Mouse (Mus musculus): ENCODE data around the gene Pgpep1l.

Pgpep1l gene

DNA sequence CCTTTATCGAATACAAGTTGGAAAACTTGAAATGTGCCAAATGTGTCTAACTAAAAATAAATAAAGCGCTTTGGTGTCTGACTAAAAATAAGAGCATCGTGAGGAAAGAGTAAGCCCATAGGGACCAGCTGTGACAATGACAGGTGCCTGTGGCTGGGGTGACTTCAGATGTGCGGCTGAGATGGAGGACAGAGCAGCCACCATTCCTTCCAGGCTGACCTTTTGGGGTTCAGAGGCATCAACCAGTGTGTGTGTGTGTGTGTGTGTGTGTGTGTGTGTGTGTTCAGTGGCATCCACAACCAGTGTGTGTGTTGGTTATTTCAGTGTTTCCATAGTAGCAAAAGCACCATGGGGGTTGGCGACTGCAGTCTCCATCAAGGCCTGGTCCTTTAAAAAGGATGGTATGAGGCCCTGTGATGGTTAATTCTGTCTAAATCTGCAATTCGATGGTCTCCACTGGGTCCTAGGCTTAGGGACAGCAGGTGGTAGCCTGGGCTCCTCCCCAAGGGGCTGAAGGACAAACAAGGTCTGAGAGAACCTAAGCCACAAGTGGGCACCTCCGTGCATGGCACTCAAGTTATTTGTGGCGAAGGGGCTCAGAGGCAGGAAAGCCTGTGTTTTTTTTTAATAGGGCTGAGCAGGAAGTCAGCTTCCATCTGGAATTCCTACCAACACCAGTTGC is 546 bp downstream of the Pgpep1l start:
- no peak for ATAC-seq (ENCODE audit: insufficient number of reproducible peaks, low FRiP score, low TSS enrichment)

DNA sequence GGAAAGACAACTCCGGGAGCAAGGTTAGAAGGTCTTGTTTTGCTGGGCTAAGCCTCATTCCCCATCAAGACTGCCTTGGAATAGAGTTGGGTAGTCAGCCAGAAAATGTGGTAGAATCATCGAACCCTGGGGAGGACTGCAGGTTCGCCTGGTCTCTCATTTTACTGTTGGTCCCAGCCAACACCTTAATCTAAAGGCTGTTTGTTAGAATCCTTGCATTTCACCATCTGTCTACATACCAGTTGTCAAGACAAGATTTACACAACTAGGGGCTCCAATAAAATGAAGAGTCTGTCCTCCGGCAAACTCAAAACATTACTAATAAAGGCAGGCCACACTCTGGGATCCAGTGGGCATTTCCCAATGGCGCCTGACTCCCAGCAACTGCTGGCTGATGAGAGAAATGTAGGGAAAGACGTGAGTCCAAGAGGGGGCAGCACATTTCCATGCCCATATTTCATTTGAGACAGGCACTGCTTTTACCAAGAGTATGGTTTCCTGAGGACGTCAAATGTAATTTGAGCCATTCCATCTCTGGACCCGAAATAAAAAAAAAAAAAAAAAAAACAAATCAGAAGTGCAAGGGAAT is 1.3 kb downstream of the Pgpep1l start:
- no peak for ATAC-seq (ENCODE audit: insufficient number of reproducible peaks, low FRiP score, low TSS enrichment)

DNA sequence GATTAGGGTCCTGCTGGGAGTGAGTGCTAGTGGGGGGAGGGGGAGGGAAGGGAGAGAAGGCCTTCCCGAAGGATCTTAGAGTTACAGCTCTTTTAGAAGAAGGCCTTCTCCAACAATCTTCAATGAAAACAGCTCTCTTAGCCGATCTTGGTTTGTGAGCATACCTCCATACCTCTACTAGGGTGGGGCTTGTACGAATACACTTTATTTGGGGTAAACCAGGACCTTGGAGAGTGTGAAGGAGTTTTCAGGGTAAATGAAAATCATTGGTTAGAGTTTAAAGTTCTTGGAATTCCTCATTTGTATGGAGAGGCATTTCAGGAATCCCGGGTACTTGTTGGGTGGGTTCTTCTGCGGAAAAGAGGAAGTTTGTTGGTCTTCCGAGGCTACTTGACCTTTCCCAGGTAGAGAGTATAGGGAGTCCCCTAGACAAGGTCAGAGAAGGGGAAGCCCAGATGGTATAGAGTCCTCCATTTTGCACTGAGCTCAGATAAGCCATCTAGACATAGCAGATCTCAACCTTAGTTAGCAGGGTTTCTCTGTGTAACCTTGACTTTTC is 4.4 kb downstream of the Pgpep1l start:
- ATAC-seq (ENCODE audit: insufficient number of reproducible peaks, low FRiP score, low TSS enrichment) = no peak

DNA sequence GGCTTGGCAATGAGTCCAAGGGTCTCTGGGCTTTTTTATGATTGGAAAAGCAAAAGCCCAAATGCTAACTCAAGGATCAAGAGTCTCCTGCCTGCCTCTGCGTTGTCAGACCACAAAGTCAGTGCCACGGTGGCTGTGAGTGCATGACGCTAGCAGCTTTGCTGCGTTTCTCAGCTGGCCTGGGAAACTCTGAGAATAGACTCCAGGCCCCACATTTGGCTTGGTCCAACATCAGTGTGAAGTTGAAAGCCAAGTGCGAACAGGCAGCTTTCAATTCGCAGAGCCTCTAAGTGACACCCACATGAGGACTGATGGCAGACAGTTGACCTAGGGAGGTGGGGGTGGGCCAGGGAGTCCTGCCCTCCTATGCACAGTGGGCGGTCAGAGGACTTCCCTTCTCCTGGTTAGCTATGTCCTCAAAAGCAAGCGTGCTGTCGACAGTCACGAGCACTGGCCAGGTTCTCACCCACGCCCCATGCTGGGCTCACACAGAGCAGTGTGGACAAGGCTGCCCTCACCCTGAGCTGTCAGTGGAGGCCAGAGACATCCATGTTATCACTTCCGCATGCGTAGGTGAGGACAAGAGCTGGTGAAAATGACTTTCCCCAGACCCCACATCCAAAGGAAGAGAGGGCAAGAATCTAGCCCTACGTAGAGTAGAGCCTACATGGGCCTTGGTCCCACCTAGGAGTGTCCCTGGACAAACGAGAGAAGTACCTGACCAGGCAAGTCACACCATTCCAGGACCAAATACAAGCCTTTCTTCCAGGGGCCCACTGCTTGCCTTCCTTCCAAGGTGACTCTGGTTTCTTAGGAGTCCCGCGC is 5.5 kb downstream of the Pgpep1l start:
- no peak for ATAC-seq (ENCODE audit: insufficient number of reproducible peaks, low FRiP score, low TSS enrichment)

DNA sequence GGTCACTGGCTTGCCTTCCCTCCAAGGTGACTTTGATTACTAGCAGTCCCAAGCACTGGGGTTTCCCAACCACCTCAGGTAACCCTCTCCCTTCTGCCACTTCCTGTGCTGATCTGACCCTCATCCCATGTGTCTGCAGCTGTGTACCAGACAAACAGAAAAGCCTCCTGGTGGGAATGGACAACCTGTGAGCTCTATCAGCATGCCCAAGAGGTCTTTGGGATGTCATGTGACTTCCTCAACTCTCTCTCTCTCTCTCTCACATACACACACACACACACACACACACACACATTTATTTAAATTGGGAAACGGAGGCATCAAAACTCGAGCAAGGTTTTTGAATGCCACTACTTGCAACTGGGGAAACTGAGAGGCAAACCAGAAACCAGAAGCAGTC is 6.3 kb downstream of the Pgpep1l start:
- ATAC-seq (ENCODE audit: insufficient number of reproducible peaks, low FRiP score, low TSS enrichment) = no peak

DNA sequence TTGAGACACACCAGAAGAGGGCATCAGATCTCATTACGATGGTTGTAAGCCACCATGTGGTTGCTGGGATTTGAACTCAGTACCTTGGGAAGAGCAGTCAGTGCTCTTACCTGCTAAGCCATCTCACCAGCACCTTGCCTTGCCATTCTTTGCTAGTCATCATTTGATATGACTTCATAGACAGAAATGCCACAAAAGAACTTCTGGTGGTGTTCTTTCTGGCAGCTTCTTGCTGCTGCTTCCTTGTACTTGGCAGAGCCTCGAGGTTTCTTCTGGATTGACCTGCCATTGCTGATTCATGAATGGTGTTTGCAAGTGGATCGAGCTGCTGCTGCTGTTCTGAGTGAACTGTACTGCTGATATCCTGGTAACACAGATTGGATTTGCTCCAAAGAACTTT is 13.1 kb downstream of the Pgpep1l start:
- ATAC-seq (ENCODE audit: insufficient number of reproducible peaks, low FRiP score, low TSS enrichment) = no peak

DNA sequence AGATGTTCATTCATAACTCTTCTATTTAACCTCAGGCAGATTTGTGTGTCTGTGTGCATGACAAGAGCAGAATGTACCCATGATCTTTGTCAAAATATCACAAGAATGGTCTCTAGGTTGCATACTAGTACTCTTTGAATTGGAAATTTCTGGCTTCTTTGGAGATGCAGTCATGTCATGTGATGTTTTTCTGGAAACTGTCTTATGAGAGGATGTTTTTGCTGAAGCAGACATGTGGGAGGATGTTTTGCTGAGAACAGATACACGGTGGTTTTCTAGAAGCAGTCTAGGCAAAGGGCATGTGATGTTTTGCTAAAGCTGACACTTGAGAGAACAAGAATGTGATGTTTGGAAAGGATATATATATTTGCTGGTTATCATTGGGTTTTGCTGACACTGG is 13.6 kb downstream of the Pgpep1l start:
- no peak for ATAC-seq (ENCODE audit: insufficient number of reproducible peaks, low FRiP score, low TSS enrichment)

DNA sequence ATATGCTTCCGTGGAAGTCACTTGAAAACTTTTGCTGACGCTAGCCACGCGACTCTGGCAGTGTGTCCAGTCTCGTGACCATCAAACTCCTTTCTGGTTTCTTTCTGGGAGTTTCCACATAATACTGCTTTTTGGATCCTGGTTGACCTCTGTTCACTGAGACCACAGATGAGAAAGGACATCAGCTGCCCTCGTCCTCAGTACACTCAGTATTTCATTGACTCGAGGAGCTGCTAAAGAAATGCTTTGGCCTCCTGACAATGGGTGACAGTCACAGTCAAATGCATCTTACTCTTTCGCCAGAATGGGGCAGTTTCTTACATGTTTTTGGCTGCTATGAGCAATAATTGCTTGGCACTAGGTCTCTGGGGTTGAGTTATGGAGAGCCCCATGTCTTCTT is 17.8 kb downstream of the Pgpep1l start:
- no peak for ATAC-seq (ENCODE audit: insufficient number of reproducible peaks, low FRiP score, low TSS enrichment)

DNA sequence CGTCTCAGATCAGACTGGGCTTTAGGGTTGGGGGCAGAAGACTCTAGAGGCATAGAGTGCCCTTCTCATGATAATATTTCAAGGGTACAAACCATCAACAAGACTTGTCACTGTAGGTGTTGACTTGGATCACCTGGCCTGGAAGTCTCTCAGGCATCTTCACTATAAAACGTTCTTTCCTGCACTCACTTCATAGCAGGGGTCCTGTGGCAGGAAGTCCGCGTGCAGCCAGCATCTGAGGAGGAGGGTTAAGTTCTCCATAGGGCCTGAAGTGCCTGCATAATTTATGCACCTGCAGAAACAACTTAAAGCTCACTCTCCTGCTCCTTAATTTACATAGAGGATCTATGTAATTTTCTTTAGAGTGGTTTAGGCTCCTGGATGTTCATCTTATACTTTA is 18.4 kb downstream of the Pgpep1l start:
- no peak for ATAC-seq (ENCODE audit: insufficient number of reproducible peaks, low FRiP score, low TSS enrichment)

DNA sequence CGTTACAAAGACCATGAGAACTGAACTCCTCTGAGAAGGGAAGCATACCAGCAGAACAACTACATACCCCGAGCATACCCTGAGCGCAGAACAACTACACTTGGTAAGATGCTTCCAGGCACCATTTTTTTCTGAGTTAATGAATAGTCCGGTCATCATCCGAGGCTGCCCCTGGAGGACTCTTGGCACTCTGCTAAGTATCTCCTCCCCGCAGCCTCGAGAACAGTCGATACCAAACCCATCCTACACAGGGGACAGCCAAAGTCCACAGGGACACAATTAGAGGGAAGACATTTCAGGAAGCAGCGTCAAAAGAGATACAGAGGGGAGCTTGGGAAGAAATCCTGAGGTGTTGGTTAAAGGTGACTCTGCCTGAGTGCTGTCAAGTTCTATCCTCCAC is 22.8 kb downstream of the Pgpep1l start:
- ATAC-seq (ENCODE audit: insufficient number of reproducible peaks, low FRiP score, low TSS enrichment) = no peak

DNA sequence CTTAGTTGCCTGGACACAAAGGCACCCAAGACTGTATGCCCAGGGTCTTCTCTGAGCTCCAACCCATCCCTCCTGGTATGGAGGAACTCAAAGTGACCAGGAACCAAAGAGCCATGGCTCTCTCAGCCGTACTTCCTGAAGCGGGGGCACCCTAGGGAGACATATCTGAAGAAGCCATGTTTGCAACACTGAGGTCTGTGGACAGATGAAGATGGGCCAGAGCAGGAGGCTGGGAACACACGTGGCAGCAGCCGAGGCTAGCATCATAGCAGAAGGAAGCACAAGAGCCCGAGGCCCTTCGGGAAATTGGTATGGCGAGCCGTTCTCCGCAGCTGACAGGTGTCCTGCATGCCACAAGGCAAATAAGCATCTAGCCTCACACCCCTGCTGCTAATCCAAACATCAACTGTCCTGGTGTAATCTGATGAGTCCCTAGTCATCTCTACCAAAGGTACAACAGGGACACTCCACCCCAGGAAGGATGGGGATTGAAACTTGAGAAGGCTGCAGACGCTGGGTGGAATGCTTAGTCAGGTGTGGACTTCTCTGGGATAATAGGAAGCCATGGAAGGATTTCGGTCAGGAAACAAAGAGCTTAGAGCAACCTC is 24.7 kb downstream of the Pgpep1l start:
- ATAC-seq (ENCODE audit: insufficient number of reproducible peaks, low FRiP score, low TSS enrichment) = no peak

DNA sequence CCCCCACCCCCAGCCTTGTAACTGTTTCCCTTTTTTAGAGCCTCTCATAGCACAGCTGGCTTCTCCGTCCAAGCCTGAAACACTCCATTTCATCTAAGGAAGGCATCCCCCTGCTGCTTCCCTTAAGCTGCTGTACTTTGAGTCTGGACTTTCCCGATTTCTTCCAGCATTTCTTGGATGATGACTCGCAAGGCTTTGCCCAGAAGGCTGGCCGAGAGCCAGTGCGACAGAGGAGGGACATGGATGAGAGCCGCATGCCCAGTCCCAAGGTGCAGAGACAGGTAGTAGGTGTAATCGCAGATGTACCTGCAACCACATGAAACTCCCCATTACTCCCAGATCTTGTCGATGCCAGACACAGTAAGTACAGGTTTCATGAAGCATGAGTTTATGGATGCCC is 27.2 kb downstream of the Pgpep1l start:
- ATAC-seq (ENCODE audit: insufficient number of reproducible peaks, low FRiP score, low TSS enrichment) = no peak

DNA sequence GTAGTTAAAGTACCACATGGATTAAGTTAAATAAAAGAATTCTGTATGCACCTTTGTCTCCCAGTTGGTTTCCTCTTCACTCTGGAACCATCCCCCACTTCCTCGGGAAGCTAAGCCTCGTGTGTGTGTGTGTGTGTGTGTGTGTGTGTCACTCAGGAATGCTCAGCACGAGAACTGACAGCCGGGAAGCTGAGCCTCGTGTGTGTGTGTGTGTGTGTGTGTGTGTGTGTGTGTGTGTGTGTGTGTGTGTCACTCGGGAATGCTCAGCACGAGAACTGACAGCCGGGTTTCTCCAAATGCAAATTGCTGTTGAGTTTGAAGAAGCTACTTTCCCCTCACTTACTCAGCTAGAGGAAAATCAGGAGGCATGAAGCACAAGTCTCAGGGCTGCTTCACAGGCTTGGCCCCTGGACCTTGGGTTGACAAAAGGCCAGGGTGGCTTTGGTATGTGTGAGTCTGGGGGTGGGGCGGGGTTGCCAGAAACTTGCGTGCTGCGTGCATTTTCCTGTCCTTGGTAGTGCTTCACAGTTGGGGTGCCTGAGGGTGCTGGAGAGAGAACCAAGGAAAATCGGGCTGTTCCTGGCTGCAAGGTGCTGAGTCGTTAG is 30.3 kb downstream of the Pgpep1l start:
- ATAC-seq (ENCODE audit: insufficient number of reproducible peaks, low FRiP score, low TSS enrichment) = no peak

DNA sequence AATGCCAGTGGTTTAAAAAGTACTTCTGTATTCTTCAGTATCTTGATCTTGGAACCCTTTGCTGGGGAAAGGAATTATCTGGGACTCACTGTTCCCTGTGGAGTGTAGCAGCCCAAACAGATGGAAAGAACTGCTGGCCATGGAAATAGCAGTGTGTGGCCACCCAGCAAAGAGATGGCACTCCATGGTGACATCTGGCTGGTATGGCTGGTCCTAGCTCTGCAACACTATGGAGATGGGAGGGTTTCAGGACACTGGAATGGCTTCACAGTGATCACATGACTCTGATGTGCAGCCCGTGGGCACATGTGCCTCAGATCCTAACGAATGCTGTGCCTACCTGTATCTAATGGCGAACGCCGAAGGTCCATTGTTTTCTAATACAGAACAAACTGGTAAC is 31.5 kb downstream of the Pgpep1l start:
- ATAC-seq (ENCODE audit: insufficient number of reproducible peaks, low FRiP score, low TSS enrichment) = no peak

DNA sequence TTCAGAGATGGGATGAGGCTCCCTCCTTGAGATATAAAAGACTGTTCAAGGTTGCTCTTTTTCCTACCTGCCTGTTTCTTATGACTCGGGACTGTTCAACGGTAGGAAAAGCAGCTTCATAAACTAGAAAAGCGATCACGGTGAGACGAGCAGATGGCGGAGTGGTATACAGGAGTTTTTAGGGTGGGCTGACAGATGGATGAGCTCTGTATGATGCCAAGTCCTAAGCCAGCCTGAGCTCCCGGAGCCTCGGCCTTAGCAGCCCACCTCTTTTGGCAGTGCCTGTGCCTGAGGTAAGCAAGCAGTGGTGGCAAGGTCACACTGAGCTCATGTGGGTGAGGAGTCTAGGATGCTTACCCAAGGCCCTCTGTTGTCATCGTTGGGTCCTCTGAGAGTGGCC is 33.2 kb downstream of the Pgpep1l start:
- ATAC-seq (ENCODE audit: insufficient number of reproducible peaks, low FRiP score, low TSS enrichment) = no peak

DNA sequence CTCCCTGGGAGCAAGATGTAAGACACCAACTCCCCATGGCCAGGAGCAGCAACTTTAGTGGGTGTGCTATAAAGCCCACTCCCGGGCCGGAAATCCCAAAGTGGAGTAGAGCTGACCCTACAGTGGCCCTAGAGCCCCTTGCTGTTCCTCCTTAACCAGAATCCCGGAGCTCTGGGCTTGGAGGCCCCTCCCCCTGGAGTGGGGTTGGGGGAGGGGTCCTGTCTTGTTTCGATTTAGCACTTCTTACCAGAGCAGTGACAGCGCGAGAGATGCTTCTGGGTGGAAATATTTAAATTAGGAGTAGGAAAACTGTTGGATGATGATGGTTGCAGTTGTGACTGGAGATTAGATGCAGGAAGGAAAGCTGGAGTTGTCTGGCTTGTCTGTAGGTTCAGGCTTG is 35.5 kb downstream of the Pgpep1l start:
- ATAC-seq (ENCODE audit: insufficient number of reproducible peaks, low FRiP score, low TSS enrichment) = no peak

DNA sequence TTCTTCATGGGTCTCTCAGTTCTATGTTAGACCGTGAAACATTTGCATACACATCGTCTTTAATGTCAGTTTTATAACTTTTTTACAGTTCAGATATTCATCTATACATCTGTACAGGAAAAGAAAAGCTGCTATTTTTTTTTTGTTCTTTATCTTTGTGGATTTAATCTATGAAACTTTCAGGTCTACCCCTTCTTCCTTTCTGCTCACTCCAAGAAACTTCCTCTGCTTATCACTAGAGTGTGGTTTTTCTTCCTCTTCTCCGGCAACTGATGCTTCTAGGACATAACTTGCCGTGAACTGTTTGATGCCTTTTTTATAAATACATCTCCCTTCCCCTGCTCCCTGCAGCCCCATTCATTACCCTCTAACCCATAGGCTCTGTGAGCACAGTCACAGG is 36.4 kb downstream of the Pgpep1l start:
- ATAC-seq (ENCODE audit: insufficient number of reproducible peaks, low FRiP score, low TSS enrichment) = no peak

DNA sequence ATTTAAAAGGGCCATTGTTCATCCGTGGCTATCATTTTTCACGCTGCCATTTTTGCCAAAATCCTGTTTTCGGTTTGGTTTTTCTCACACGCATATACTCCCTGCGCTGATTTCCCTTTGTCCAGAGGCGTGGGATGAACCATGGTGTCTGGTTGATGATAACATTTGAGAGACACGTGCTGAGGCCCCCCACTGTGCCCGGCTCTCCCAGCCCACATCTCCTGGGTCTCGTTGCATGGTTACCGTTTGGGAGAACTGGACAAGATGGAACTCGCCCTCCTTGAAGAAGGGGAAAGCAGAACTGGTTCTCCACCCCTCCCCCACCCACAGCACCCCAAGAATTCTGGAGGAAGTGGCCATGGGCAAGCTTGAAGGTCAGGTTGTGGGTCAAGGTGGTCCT is 37.0 kb downstream of the Pgpep1l start:
- ATAC-seq (ENCODE audit: insufficient number of reproducible peaks, low FRiP score, low TSS enrichment) = no peak

DNA sequence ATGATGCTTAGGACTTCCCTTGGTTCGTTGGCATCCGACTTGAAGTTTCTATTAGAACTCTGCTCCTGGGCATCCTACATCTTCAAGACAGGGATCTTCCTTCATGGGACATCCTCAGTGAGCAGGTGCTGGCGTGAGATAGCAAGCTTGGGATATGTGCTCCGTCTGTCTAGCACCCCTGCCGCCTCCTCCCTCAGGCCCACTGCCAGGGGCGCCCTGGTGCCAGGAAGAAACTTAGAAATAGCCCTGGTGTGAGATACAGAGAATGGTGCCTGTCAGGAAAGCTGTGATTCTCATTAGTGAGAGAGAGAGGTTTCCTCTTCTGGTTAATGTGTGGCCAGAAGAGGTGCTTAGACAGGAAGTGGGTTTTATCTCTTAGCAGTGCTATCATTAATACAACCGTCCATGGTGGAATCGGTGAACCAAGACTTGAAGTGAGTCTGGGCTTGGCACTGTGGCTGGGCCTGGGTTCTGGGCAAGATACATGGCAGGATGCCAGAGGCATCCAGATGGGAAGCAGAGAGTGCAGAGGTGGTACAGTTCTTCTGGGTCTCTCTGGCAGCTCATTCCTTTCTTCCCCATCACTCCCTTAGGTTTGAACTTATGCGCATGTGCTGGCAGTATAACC is 38.5 kb downstream of the Pgpep1l start:
- ATAC-seq (ENCODE audit: insufficient number of reproducible peaks, low FRiP score, low TSS enrichment) = no peak

DNA sequence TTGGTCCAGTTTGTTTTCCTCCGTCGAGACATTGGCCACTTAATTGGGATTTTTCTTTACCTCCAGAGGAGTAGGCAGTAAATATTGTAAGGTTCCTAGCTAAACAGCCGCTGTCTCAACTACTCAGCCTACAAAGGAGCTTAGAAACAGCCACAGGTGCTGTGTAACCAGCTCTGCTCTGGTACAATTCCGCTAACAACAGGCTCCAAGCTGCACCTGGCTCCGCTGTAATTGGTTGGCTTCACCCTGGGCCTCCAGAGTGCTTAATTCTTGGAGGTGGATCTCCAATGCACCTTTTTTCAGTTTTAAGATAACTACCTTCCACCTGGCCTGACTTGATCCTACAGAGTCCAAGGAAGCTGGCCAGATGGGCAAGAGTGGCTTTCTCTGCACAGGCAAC is 40.0 kb downstream of the Pgpep1l start:
- ATAC-seq (ENCODE audit: insufficient number of reproducible peaks, low FRiP score, low TSS enrichment) = no peak
